Mouse (Mus musculus): ENCODE results near the gene Elk3.

The Elk3 gene

GRCm38 (mm10) chr10:93264001-93264400 is 46.9 kb downstream of the Elk3 start:
- DNase-seq, result no peak

GRCm38 (mm10) chr10:93263431-93263830 is 47.5 kb downstream of the Elk3 start:
- peak; percentile 36 for DNase-seq

GRCm38 (mm10) chr10:93261981-93262499 is 48.9 kb downstream of the Elk3 start:
- peak; percentile 13 for DNase-seq

GRCm38 (mm10) chr10:93261132-93261980 is 49.6 kb downstream of the Elk3 start:
- peak; percentile 60 for DNase-seq

- DNase-seq, result no peak
Measured at GRCm38 (mm10) chr10:93259826-93260225, 51.1 kb downstream of the Elk3 start.

GRCm38 (mm10) chr10:93255294-93255693 is 55.6 kb downstream of the Elk3 start:
- DNase-seq, result no peak

- no peak for DNase-seq
Measured at GRCm38 (mm10) chr10:93253156-93253555, 57.8 kb downstream of the Elk3 start.

GRCm38 (mm10) chr10:93252661-93253060 is 58.3 kb downstream of the Elk3 start:
- DNase-seq, result no peak

- DNase-seq, result no peak
Measured at GRCm38 (mm10) chr10:93251426-93251825, 59.5 kb downstream of the Elk3 start.

- no peak for DNase-seq
Measured at GRCm38 (mm10) chr10:93250436-93251317, 60.3 kb downstream of the Elk3 start.

GRCm38 (mm10) chr10:93249901-93250300 is 61.0 kb downstream of the Elk3 start:
- DNase-seq, result no peak

- DNase-seq, result no peak
Measured at GRCm38 (mm10) chr10:93248416-93248815, 62.5 kb downstream of the Elk3 start.

- no peak for DNase-seq
Measured at GRCm38 (mm10) chr10:93247902-93248301, 63.0 kb downstream of the Elk3 start.

GRCm38 (mm10) chr10:93247422-93247821 is 63.5 kb downstream of the Elk3 start:
- DNase-seq, result no peak

- no peak for DNase-seq
Measured at GRCm38 (mm10) chr10:93246185-93246920, 64.6 kb downstream of the Elk3 start.

GRCm38 (mm10) chr10:93244209-93244705 is 66.7 kb downstream of the Elk3 start:
- DNase-seq, result no peak

GRCm38 (mm10) chr10:93242861-93243260 is 68.1 kb downstream of the Elk3 start:
- DNase-seq, result no peak

GRCm38 (mm10) chr10:93242208-93242607 is 68.7 kb downstream of the Elk3 start:
- DNase-seq, result no peak

- no peak for DNase-seq
Measured at GRCm38 (mm10) chr10:93239201-93239806, 71.6 kb downstream of the Elk3 start.

GRCm38 (mm10) chr10:93234692-93235091 is 76.2 kb downstream of the Elk3 start:
- DNase-seq, result no peak

GRCm38 (mm10) chr10:93233665-93234194 is 77.2 kb downstream of the Elk3 start:
- DNase-seq, result no peak

GRCm38 (mm10) chr10:93231893-93232292 is 79.0 kb downstream of the Elk3 start:
- DNase-seq, result no peak

Data from right cerebral cortex, postnatal 14 days (tissue).